In genomic region chr17:83903467-83903866, GRCm38 (mm10) we compare ENCODE assay signal across 8 mouse cellular contexts. TPM values are rescaled to one million over a fixed set of nuclear protein-coding genes. Genes with fewer than 3 reads are reported as not detected.
DNase-seq lines count a peak whose midpoint lies in the region; ATAC-seq and TF ChIP-seq lines count a peak whose summit lies in the region.

No protein-coding gene starts in this region.

- peaks cover 11% of the 10 kb centered on the region; the same call in 1 of the 2 replicates for H3K9me3 ChIP-seq in limb, embryonic 13.5 days
- H3K9me3 ChIP-seq in midbrain, postnatal 0 days (ENCODE audit: low read length), result 0 out of 2 replicates have a peak, but pooled peaks cover 3% of the 10 kb centered on the region

- no peaks in the 10 kb centered on the region; the same call in 1 of the 2 replicates for H3K27me3 ChIP-seq in limb, embryonic 13.5 days
- H3K27me3 ChIP-seq in midbrain, postnatal 0 days (ENCODE audit: insufficient read depth, low read length), result no peaks in the 10 kb centered on the region

- H3K27ac ChIP-seq in limb, embryonic 13.5 days, result peak overlapping the region; percentile 77
- no peak overlapping the region for H3K27ac ChIP-seq in midbrain, postnatal 0 days (ENCODE audit: low read depth, low read length)

- peak; percentile 95 for TF ChIP-seq CTCF in midbrain, postnatal 0 days (IDR thresholded peaks at IDR 0.05)

- no peaks in the 10 kb centered on the region for H3K36me3 ChIP-seq in limb, embryonic 13.5 days
- no peaks in the 10 kb centered on the region for H3K36me3 ChIP-seq in midbrain, postnatal 0 days (ENCODE audit: insufficient read depth, low read length)

- peaks cover 34% of the 10 kb centered on the region for H3K4me1 ChIP-seq in limb, embryonic 13.5 days
- no peaks in the 10 kb centered on the region for H3K4me1 ChIP-seq in midbrain, postnatal 0 days (ENCODE audit: insufficient read depth, low read length)

- no peak overlapping the region for H3K4me3 ChIP-seq in limb, embryonic 13.5 days
- no peak overlapping the region for H3K4me3 ChIP-seq in midbrain, postnatal 0 days (ENCODE audit: low read depth, low read length)

- DNase-seq in 3134 (ENCODE audit: extremely low read depth, insufficient read length, low spot score), result peak; percentile 60
- peak; percentile 73 for DNase-seq in adrenal gland, adult 2 months
- DNase-seq in embryo, embryonic 11 days, result peak; percentile 90
- peak; percentile 68 for DNase-seq in gastrocnemius, postnatal 25 days
- peak; percentile 70 to 76 for DNase-seq in kidney, adult 8-10 months
- peak; percentile 88 for DNase-seq in midbrain, postnatal 0 days (ENCODE audit: low spot score)
- peak; percentile 31 to 50 for DNase-seq in spleen, postnatal 14 days (ENCODE audit: low spot score in 2 of 2)

- H3K4me2 ChIP-seq in limb, embryonic 13.5 days (replicated peaks), result no peak overlapping the region
- H3K4me2 ChIP-seq in midbrain, postnatal 0 days (ENCODE audit: low read depth, low read length, poor library complexity, severe bottlenecking), result no peak overlapping the region

- WGBS in limb, embryonic 13.5 days, result 5% methylated on average over 7 of the region's 7 CpGs
- 4% methylated on average over 7 of the region's 7 CpGs for WGBS in midbrain, postnatal 0 days

- H3K9ac ChIP-seq in limb, embryonic 13.5 days, result no peak overlapping the region
- H3K9ac ChIP-seq in midbrain, postnatal 0 days (replicated peaks; ENCODE audit: low read length, poor library complexity, severe bottlenecking), result no peak overlapping the region

- peak; percentile 69 for ATAC-seq in limb, embryonic 13.5 days (ENCODE audit: low FRiP score, low read depth)
- no peak for ATAC-seq in midbrain, postnatal 0 days (ENCODE audit: low FRiP score)

RNA-seq across cellular contexts. Expression of gene Haao, which starts 55.7 kb away (rescaled TPM):
- total RNA-seq in adrenal gland, adult 2 months (2021), result 1 to 10 TPM; 1.2 to 1.7 TPM
- 1.6 and 1.8 TPM in 2 replicates for polyA plus RNA-seq in adrenal gland, adult 2 months (2012; rRNA removed)
- not detected for total RNA-seq in gastrocnemius, postnatal 25 days (2021)
- 1.3 TPM in 2 replicates for polyA plus RNA-seq in limb, embryonic 13.5 days (2015; fragmentation: Nextera tagmentation; extraction: Ambion mirVana)
- total RNA-seq in midbrain, postnatal 0 days (2014; rRNA removed), result not detected in 2 replicates
- polyA plus RNA-seq in midbrain, postnatal 0 days (2015; fragmentation: Nextera tagmentation; extraction: Ambion mirVana), result 0.23 and 0.56 TPM in 2 replicates
